Comparison of ENCODE assay signal across 17 mouse cellular contexts in the genomic region with DNA sequence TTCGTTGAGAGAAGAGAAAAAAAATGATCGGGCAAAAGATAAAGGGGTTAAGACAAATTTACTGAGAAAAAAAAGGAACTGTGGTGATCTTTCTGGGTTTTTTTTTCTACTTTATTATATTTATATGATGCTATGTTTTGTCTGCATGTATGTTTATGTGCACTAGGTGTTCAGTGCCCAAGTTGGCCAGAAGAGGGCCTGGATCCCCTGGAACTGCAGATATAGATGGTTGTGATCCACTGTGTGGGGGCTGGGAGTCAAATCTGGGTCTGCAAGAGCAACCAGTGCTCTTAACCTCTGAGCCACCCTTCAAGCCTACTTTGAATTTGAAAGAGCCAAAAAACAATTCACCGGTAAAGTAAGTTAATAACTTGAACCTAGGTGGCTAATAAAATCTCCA. TPM values are rescaled to one million over a fixed set of nuclear protein-coding genes. Genes with fewer than 3 reads are reported as not detected.
"Had no signal": no experiment of that assay in that cellular context is flagged by ENCODE, and none has a peak within 500 bp of the region (broad histone marks: within the 10 kb centered on the region; RNA-seq: fewer than 3 reads in every experiment).

No protein-coding gene starts in this region.

- H3K36me3 ChIP-seq: midbrain, embryonic 10.5 days; midbrain, embryonic 13.5 days had no signal

- H3K4me3 ChIP-seq: left cerebral cortex, adult 2 months; megakaryocyte, embryonic 14.5 days; midbrain, embryonic 10.5 days; midbrain, embryonic 13.5 days had no signal

- H3K9ac ChIP-seq: liver, embryonic 14.5 days; liver, postnatal 0 days; lung, embryonic 14.5 days; midbrain, embryonic 13.5 days had no signal

- ATAC-seq: liver, postnatal 0 days; lung, postnatal 0 days; midbrain, embryonic 13.5 days had no signal

- H3K27me3 ChIP-seq: midbrain, embryonic 13.5 days had no signal

- H3K27ac ChIP-seq: left cerebral cortex, adult 2 months; liver, embryonic 14.5 days; midbrain, embryonic 10.5 days; midbrain, embryonic 13.5 days had no signal

- H3K4me2 ChIP-seq: lung, embryonic 14.5 days; midbrain, embryonic 13.5 days had no signal

- DNase-seq: kidney, adult 11 months; kidney, adult 8-10 months; kidney, postnatal 14 days; kidney, postnatal 4 days; layer of hippocampus, adult 9-11 months; layer of hippocampus, postnatal 36 days; liver, postnatal 0 days; lung, embryonic 14.5 days; lung, postnatal 36 days; thymus, postnatal 25 days had no signal

RNA-seq across cellular contexts. Expression of a gene that starts 21.2 kb away (rescaled TPM):
- polyA plus RNA-seq: limb, embryonic 11.5 days; liver, postnatal 0 days; midbrain, embryonic 10.5 days had no signal
